Mouse (Mus musculus) left cerebral cortex, postnatal 14 days (tissue): ENCODE data around the gene Amotl1. TPM values are rescaled to one million over a fixed set of nuclear protein-coding genes. Genes with fewer than 3 reads are reported as not detected.

Source experiments
- DNase-seq, 2 experiments: peaks; one replicate each; pipeline ENCODE4 v3.0.0; 2021 to 2022; ENCODE audit warnings: low spot score in 2 of 2, mixed read lengths in 1 of 2
- intact Hi-C: fragments of 180-260 bp; cut with DNase I; formaldehyde crosslinking; loops from one replicate; pipeline ENCODE4 v1.15.1; 2025
- total RNA-seq, 2 experiments: library from RNA; stranded (reverse); gene quantifications; 2 replicates each; pipeline ENCODE4 v1.2.3; 2021

The Amotl1 gene
- total RNA-seq, 2 experiments from 2014 or later, result 12.9 to 15.8 TPM

- DNase-seq, result no peak
- intact Hi-C loops, result no loop called here
These were observed 80.4 kb downstream of the Amotl1 start for GRCm38 (mm10) chr9:14564486-14564885.

- DNase-seq, result no peak
- intact Hi-C loops, result no loop called here
These were observed 81.5 kb downstream of the Amotl1 start for GRCm38 (mm10) chr9:14563351-14563750.

GRCm38 (mm10) chr9:14560545-14560944 lies 84.3 kb downstream of the Amotl1 start:
- intact Hi-C loops, result no loop called here
- no peak for DNase-seq

- intact Hi-C loops, result no loop called here
- DNase-seq, result no peak
These were observed 84.9 kb downstream of the Amotl1 start for GRCm38 (mm10) chr9:14559996-14560395.

- peak; percentile 63 to 67 for DNase-seq
- intact Hi-C loops, result no loop called here
These were observed 85.4 kb downstream of the Amotl1 start for GRCm38 (mm10) chr9:14559430-14559829.

GRCm38 (mm10) chr9:14558332-14558731 lies 86.5 kb downstream of the Amotl1 start:
- intact Hi-C loops, result no loop called here
- DNase-seq, result no peak

- intact Hi-C loops, result no loop called here
- no peak for DNase-seq
These were observed 96.5 kb downstream of the Amotl1 start for GRCm38 (mm10) chr9:14548366-14548761.

GRCm38 (mm10) chr9:14547584-14548365 lies 97.1 kb downstream of the Amotl1 start:
- no peak for DNase-seq
- intact Hi-C loops, result no loop called here

- intact Hi-C loops, result no loop called here
- no peak for DNase-seq
These were observed 100.7 kb downstream of the Amotl1 start for GRCm38 (mm10) chr9:14544034-14544757.

GRCm38 (mm10) chr9:14534833-14535456 lies 109.9 kb downstream of the Amotl1 start:
- peak in 1 of 2 experiments; percentile 35 for DNase-seq
- intact Hi-C loops, result no loop called here

- no peak for DNase-seq
- intact Hi-C loops, result no loop called here
These were observed 111.2 kb downstream of the Amotl1 start for GRCm38 (mm10) chr9:14533659-14534058.

GRCm38 (mm10) chr9:14532283-14532682 lies 112.6 kb downstream of the Amotl1 start:
- intact Hi-C loops, result no loop called here
- no peak for DNase-seq

GRCm38 (mm10) chr9:14530004-14530403 lies 114.9 kb downstream of the Amotl1 start:
- intact Hi-C loops, result no loop called here
- no peak for DNase-seq

GRCm38 (mm10) chr9:14523408-14524043 lies 121.3 kb downstream of the Amotl1 start:
- intact Hi-C loops, result loop anchor here (5.0 kb wide), 1 partner anchor 239 kb away; no protein-coding TSS in a partner anchor
- DNase-seq, result peak; percentile 85 to 87

GRCm38 (mm10) chr9:14521695-14522094 lies 123.2 kb downstream of the Amotl1 start:
- DNase-seq, result no peak
- intact Hi-C loops, result loop anchor here (1.0 to 5.0 kb wide), 2 partner anchors 178 to 241 kb away; no protein-coding TSS in a partner anchor

GRCm38 (mm10) chr9:14520971-14521670 lies 123.7 kb downstream of the Amotl1 start:
- intact Hi-C loops, result loop anchor here (5.0 kb wide), 1 partner anchor 241 kb away; no protein-coding TSS in a partner anchor

GRCm38 (mm10) chr9:14518105-14518504 lies 126.8 kb downstream of the Amotl1 start:
- no peak for DNase-seq
- intact Hi-C loops, result no loop called here

More at GRCm38 (mm10) chr9:14520971-14521670, 123.7 kb downstream of the Amotl1 start:
- DNase-seq, result no peak

- intact Hi-C loops, result no loop called here
- DNase-seq, result no peak
These were observed 127.6 kb downstream of the Amotl1 start for GRCm38 (mm10) chr9:14517296-14517695.
